Mouse (Mus musculus) cerebellum, adult (tissue): ENCODE results near the gene Selenok.
A peak's percentile ranks its signal among the peaks of the same experiment; 100 is the strongest.

Experiments used
- ATAC-seq: cut with Nextera tagmentation; 2 replicates; pipeline ENCODE4 v1.9.2; 2017; ENCODE audit warnings: mild to moderate bottlenecking, moderate library complexity, mixed read lengths; ENCODE audit not compliant: insufficient number of reproducible peaks, low FRiP score, low TSS enrichment

Selenok gene

GRCm38 (mm10) chr14:29968075-29968821, at the start of gene Selenok:
Selenok (plus strand) TSS chr14:29968308.
- ATAC-seq, result peak; percentile 99

GRCm38 (mm10) chr14:29928966-29929365, 39.1 kb upstream of the Selenok start:
- ATAC-seq, result no peak

GRCm38 (mm10) chr14:29935516-29935915, 32.6 kb upstream of the Selenok start:
- no peak for ATAC-seq

GRCm38 (mm10) chr14:29937466-29937865, 30.6 kb upstream of the Selenok start:
- no peak for ATAC-seq

GRCm38 (mm10) chr14:29939600-29940312, 28.4 kb upstream of the Selenok start:
- no peak for ATAC-seq

GRCm38 (mm10) chr14:29940313-29940812, 27.7 kb upstream of the Selenok start:
- no peak for ATAC-seq

GRCm38 (mm10) chr14:29940877-29941276, 27.2 kb upstream of the Selenok start:
- ATAC-seq, result peak; percentile 47; the same call in 1 of the 2 replicates

GRCm38 (mm10) chr14:29946761-29947309, 21.3 kb upstream of the Selenok start:
- no peak for ATAC-seq

GRCm38 (mm10) chr14:29950805-29951204, 17.3 kb upstream of the Selenok start:
- ATAC-seq, result no peak

GRCm38 (mm10) chr14:29957393-29957792, 10.7 kb upstream of the Selenok start:
- ATAC-seq, result no peak

- ATAC-seq, result no peak
Observed at GRCm38 (mm10) chr14:29967611-29968010, 497 bp upstream of the Selenok start.

- no peak for ATAC-seq
Observed at GRCm38 (mm10) chr14:29971446-29971845, 3.3 kb downstream of the Selenok start.

GRCm38 (mm10) chr14:29971993-29972392, 3.9 kb downstream of the Selenok start:
- ATAC-seq, result no peak

- no peak for ATAC-seq
Observed at GRCm38 (mm10) chr14:29976927-29977326, 8.8 kb downstream of the Selenok start.

GRCm38 (mm10) chr14:29978254-29979204, 10.4 kb downstream of the Selenok start, which contains the start of gene Actr8:
Actr8 (plus strand) TSS chr14:29978337.
- peak; percentile 90 for ATAC-seq

- ATAC-seq, result no peak
Observed at GRCm38 (mm10) chr14:29980447-29981205, 12.5 kb downstream of the Selenok start.

- no peak for ATAC-seq
Observed at GRCm38 (mm10) chr14:29986096-29986495, 18.0 kb downstream of the Selenok start.

GRCm38 (mm10) chr14:29987276-29987675, 19.2 kb downstream of the Selenok start:
- ATAC-seq, result peak; percentile 56; the same call in 1 of the 2 replicates

GRCm38 (mm10) chr14:29987739-29988138, 19.6 kb downstream of the Selenok start:
- no peak for ATAC-seq
